Mouse (Mus musculus): ENCODE results near the gene Ttc39b. TPM values are rescaled to one million over a fixed set of nuclear protein-coding genes. Genes with fewer than 3 reads are reported as not detected.

Ttc39b gene
- total and polyA plus RNA-seq, 3 experiments: 11.3 to 109 (median 21.1) TPM

DNA sequence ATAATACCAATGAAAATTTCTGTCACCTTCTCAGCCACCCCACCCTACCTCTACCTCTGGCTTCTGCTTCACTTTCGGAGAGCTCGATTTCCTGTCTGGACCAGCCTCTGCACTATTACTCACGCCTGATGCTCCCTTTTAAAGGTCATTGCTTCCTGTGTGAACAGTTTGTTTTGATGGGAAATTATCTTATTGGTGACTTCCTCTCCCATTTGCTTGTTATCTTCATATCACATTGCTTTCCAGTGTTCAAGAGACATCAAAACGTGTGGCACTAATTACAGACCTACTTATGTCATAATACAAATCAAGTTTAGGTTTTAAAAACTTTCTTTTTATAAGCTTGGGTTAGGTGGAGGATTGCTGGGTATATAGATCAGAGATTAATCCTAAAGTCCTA, 3.5 kb upstream of the Ttc39b start:
- Histone ChIP-seq H3K4me3 (ENCODE audit: control insufficient read depth in 1 of 2, insufficient read depth in 1 of 2, low read depth in 2 of 2, low read length in 2 of 2) (peak overlapping the region; percentile 17 to 68), H3K36me3 (ENCODE audit: control insufficient read depth in 1 of 2, insufficient read depth in 2 of 2, low read length in 2 of 2) (peaks cover 0 to 14% of the 10 kb centered on the region in 2 experiments; a peak in 2 of 4 replicates), H3K4me1 (ENCODE audit: control insufficient read depth in 1 of 2, insufficient read depth in 2 of 2, low read length in 2 of 2) (peaks cover 7 to 20% of the 10 kb centered on the region in 2 experiments), H3K9ac (ENCODE audit: control insufficient read depth, low read depth, low read length, poor library complexity, severe bottlenecking) (peak overlapping the region; percentile 21; the same call in 1 of the 2 replicates), H3K9me3 (replicated peaks; ENCODE audit: insufficient read depth, low read length) (no peaks in the 10 kb centered on the region), H3K79me2 (ENCODE audit: control insufficient read depth, insufficient read depth, low read length, poor library complexity) (peaks cover 11% of the 10 kb centered on the region), H3K27ac (ENCODE audit: control insufficient read depth, low read depth, low read length) (peak overlapping the region; percentile 32; the same call in 1 of the 2 replicates), H3K27me3 (ENCODE audit: control insufficient read depth in 1 of 2, insufficient read depth in 2 of 2, low read length in 2 of 2) (no peaks in the 10 kb centered on the region)
- TF ChIP-seq GATA1 (IDR thresholded peaks at IDR 0.05; ENCODE audit: low read depth, low read length): peak; percentile 74
- TF ChIP-seq MYC (IDR thresholded peaks at IDR 0.05; ENCODE audit: low read depth, low read length): 0 out of 2 replicates have a peak, but pooled peaks have one; percentile 23
- no peak for TF ChIP-seq RAD21 (IDR thresholded peaks at IDR 0.05; ENCODE audit: low read depth, low read length)
- TF ChIP-seq JUND (IDR thresholded peaks at IDR 0.05; ENCODE audit: low read depth, low read length): no peak
- 0 out of 2 replicates have a peak, but pooled peaks have one; percentile 20 for TF ChIP-seq MXI1 (IDR thresholded peaks at IDR 0.05; ENCODE audit: low read depth, low read length)
- TF ChIP-seq ETS1 (IDR thresholded peaks at IDR 0.05; ENCODE audit: low read depth, low read length): peak; percentile 63
- no peak for TF ChIP-seq ZMIZ1 (IDR thresholded peaks at IDR 0.05; ENCODE audit: low read depth, low read length)
- DNase-seq (ENCODE audit: low read depth, low spot score): peak; percentile 57

GRCm38 (mm10) chr4:83325366-83325765, 1.3 kb upstream of the Ttc39b start:
- H3K27me3 ChIP-seq (ENCODE audit: control insufficient read depth in 1 of 2, insufficient read depth in 2 of 2, low read length in 2 of 2): no peaks in the 10 kb centered on the region
- TF ChIP-seq MAFK (IDR thresholded peaks at IDR 0.05; ENCODE audit: borderline replicate concordance, low read depth, low read length) (no peak), ZNF384 (IDR thresholded peaks at IDR 0.05; ENCODE audit: low read depth, low read length) (no peak), UBTF (IDR thresholded peaks at IDR 0.05; ENCODE audit: borderline replicate concordance, insufficient read depth, low read depth, low read length) (no peak), ELF1 (IDR thresholded peaks at IDR 0.05; ENCODE audit: low read depth, low read length) (no peak), POLR2A (IDR thresholded peaks at IDR 0.05; ENCODE audit: control insufficient read depth in 1 of 2, insufficient read depth in 1 of 2, low read depth in 1 of 2, low read length in 2 of 2, poor library complexity in 1 of 2) (no peak), TAL1 (IDR thresholded peaks at IDR 0.05; ENCODE audit: low read length) (no peak), ZKSCAN1 (IDR thresholded peaks at IDR 0.05; ENCODE audit: low read depth, low read length) (no peak), MXI1 (IDR thresholded peaks at IDR 0.05; ENCODE audit: low read depth, low read length) (no peak), CHD2 (IDR thresholded peaks at IDR 0.05; ENCODE audit: low read length) (no peak)
- H3K9me3 ChIP-seq (replicated peaks; ENCODE audit: insufficient read depth, low read length): no peaks in the 10 kb centered on the region
- no peak for DNase-seq (ENCODE audit: low read depth, low spot score)
- no peak overlapping the region for H3K4me3 ChIP-seq (ENCODE audit: control insufficient read depth in 1 of 2, insufficient read depth in 1 of 2, low read depth in 2 of 2, low read length in 2 of 2)
- H3K79me2 ChIP-seq (ENCODE audit: control insufficient read depth, insufficient read depth, low read length, poor library complexity): peaks cover 11% of the 10 kb centered on the region
- H3K27ac ChIP-seq (ENCODE audit: control insufficient read depth, low read depth, low read length): no peak overlapping the region
- peaks cover 7 to 20% of the 10 kb centered on the region in 2 experiments for H3K4me1 ChIP-seq (ENCODE audit: control insufficient read depth in 1 of 2, insufficient read depth in 2 of 2, low read length in 2 of 2)
- H3K9ac ChIP-seq (ENCODE audit: control insufficient read depth, low read depth, low read length, poor library complexity, severe bottlenecking): no peak overlapping the region
- H3K36me3 ChIP-seq (ENCODE audit: control insufficient read depth in 1 of 2, insufficient read depth in 2 of 2, low read length in 2 of 2): peaks cover 0 to 18% of the 10 kb centered on the region in 2 experiments; a peak in 2 of 4 replicates
